Mouse (Mus musculus) E14TG2a.4 (cell line): ENCODE measurements around the gene Itga9.

Experiments used
- CTCF ChIP-seq: conservative IDR thresholded peaks from 2 replicates; pipeline ENCODE4 v1.5.1; 2014; ENCODE audit warnings: low read length
- NANOG ChIP-seq: IDR thresholded peaks from 2 replicates; pipeline ENCODE4 v1.6.1; 2014; ENCODE audit warnings: borderline replicate concordance, low read length, mixed read lengths

- TF ChIP-seq CTCF (no peak), NANOG (no peak)
Observed at GRCm38 (mm10) chr9:118937515-118937914, 331.0 kb downstream of the Itga9 start.
